Mouse (Mus musculus) G1E (cell line): ENCODE results near the gene Uox. TPM values are rescaled to one million over a fixed set of nuclear protein-coding genes. Genes with fewer than 3 reads are reported as not detected.

Experiments used
- ATAC-seq: 2 replicates; pipeline ENCODE4 v1.8.0; 2016; ENCODE audit warnings: mild to moderate bottlenecking; ENCODE audit not compliant: insufficient number of reproducible peaks, poor library complexity, low FRiP score, severe bottlenecking; ENCODE audit errors: extremely low read depth
- DNase-seq: peaks from one replicate; pipeline ENCODE4 v3.0.0; 2012; ENCODE audit warnings: low spot score
- H3K27me3 ChIP-seq: 2 replicates; pipeline ENCODE4 v1.6.1; 2012; ENCODE audit warnings: mild to moderate bottlenecking, low read length, inconsistent platforms; ENCODE audit not compliant: insufficient read depth
- H3K36me3 ChIP-seq: replicated peaks from 2 replicates; pipeline ENCODE3; 2012; ENCODE audit warnings: mild to moderate bottlenecking, inconsistent platforms
- H3K4me1 ChIP-seq: 2 replicates; pipeline ENCODE4 v1.6.1; 2012; ENCODE audit warnings: low read depth, low read length, inconsistent platforms, mixed read lengths; ENCODE audit not compliant: insufficient read depth
- H3K4me3 ChIP-seq: 2 replicates; pipeline ENCODE4 v1.5.1; 2012; ENCODE audit warnings: low read depth, mild to moderate bottlenecking, inconsistent platforms, low read length, moderate library complexity, mixed read lengths
- H3K9me3 ChIP-seq: replicated peaks from 2 replicates; pipeline ENCODE4 v1.6.1; 2012; ENCODE audit warnings: inconsistent platforms
- CTCF ChIP-seq: IDR thresholded peaks from 2 replicates; pipeline ENCODE4 v1.5.1; 2012; ENCODE audit warnings: low read depth, low read length, inconsistent platforms, mixed read lengths
- GATA1 ChIP-seq: IDR thresholded peaks from 2 replicates; pipeline ENCODE4 v1.6.1; 2012; ENCODE audit warnings: borderline replicate concordance, low read length, inconsistent platforms, mixed read lengths
- GATA2 ChIP-seq: IDR thresholded peaks from 2 replicates; pipeline ENCODE4 v1.6.1; 2012; ENCODE audit warnings: low read depth, low read length, inconsistent platforms, borderline replicate concordance
- POLR2AphosphoS5 ChIP-seq: IDR thresholded peaks from 2 replicates; pipeline ENCODE4 v1.6.1; 2012; ENCODE audit warnings: low read depth, low read length, inconsistent platforms; ENCODE audit not compliant: insufficient replicate concordance
- TAL1 ChIP-seq: conservative IDR thresholded peaks from 2 replicates; pipeline ENCODE4 v1.6.1; 2012; ENCODE audit warnings: low read depth, low read length, inconsistent platforms, mixed read lengths
- polyA plus RNA-seq: library from polyadenylated mRNA; stranded (reverse); fragments of >175 nt; gene quantifications from 2 replicates; pipeline ENCODE4 v1.2.3, GENCODE M21; 2012
- total RNA-seq, 2 experiments: library from RNA; stranded (forward) in 1 of 2; stranded (reverse) in 1 of 2; fragments of 200-1000 nt in 1 of 2; fragments of >200 nt in 1 of 2; fragmentation: Nextera tagmentation in 1 of 2; gene quantifications; 2 replicates each; pipeline ENCODE4 v1.2.3; 2014 to 2017

Uox gene
- total and polyA plus RNA-seq, 3 experiments: 0.22 TPM; not detected in 2

DNA sequence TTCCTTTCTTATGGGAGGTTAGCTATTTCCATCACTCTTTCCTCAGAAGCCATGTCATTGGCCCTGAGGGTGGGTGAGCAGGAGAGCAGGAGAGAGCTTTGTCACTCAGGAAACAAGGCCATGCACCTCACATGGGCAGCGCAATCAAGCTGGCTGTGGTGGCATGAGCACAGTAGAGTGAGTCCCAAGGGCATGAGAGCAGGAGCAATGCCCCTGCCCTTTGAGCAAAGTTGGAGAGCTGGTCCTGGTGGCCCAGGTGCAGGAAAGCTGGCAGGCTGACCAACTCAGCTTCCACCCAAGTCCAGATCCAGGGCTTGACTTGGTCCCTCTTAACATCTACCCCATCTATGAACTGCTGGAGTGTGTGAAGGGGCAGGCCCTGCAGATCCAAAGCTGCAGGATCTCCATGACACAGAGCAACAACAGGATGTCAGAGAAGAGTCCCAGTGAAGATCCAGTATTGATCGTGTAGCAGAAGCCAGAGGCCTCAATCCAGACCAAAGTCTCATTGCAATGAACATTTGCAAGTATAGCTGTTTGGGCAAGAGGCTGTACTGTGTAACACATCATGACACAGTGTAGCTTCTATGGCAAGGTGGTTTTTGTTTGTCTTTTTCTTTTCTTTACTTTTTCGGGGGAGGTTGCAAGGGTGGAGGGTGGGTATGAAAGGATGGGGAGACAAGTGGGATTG lies 10.0 kb downstream of the Uox start:
- Histone ChIP-seq H3K4me3 (no peak overlapping the region), H3K27me3 (peaks cover 26% of the 10 kb centered on the region), H3K9me3 (no peaks in the 10 kb centered on the region), H3K36me3 (no peaks in the 10 kb centered on the region), H3K4me1 (peaks cover 5% of the 10 kb centered on the region; the same call in 1 of the 2 replicates)
- ATAC-seq: no peak
- no peak for DNase-seq
- TF ChIP-seq CTCF (no peak), GATA1 (no peak), TAL1 (no peak), GATA2 (no peak), POLR2AphosphoS5 (no peak)

DNA sequence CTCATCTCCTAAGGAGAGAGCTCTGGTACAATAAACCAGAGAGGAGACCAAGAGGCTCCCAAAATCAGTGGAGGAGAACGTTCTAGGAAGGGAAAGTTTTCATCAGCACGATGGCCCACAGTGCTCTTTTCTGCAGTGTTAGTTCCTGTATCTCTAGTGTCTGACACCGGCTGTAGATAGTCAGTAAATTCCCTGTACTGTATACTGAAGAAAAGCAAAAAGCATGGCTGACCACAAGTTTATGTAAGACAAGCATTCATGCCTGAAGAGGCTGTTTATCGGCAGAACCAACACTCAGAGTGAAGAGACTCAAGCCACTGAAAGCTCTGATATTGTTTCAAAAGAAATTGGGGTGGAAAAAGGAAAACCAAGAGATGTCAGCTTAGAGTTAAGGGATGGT lies 13.3 kb downstream of the Uox start:
- H3K4me1 ChIP-seq: peaks cover 5% of the 10 kb centered on the region; the same call in 1 of the 2 replicates
- TF ChIP-seq CTCF (no peak), GATA1 (no peak), TAL1 (no peak), POLR2AphosphoS5 (no peak), GATA2 (no peak)
- ATAC-seq (no peak), DNase-seq (no peak)
- no peaks in the 10 kb centered on the region for H3K9me3 ChIP-seq
- peaks cover 27% of the 10 kb centered on the region for H3K27me3 ChIP-seq
- no peaks in the 10 kb centered on the region for H3K36me3 ChIP-seq
- H3K4me3 ChIP-seq: no peak overlapping the region

DNA sequence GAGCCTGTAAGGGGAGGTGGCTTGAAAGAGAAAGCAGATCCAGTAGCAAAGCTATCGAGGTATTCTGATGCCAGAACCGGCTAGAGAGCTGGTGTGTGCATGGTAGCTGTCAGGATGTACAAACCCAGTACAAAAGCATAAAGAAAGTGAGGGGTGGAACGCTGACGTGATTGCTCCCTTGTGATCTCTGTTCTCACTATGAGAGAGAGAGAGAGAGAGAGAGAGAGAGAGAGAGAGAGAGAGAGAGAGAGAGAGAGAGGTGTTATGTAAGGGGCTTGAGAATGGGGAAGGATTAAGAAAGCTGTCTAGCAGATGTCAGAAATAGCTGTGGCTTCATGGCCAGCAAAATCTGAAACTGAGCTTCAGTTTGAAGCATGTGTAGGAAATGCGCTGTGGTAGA lies 13.7 kb downstream of the Uox start:
- ATAC-seq: no peak
- no peaks in the 10 kb centered on the region for H3K9me3 ChIP-seq
- DNase-seq: no peak
- peaks cover 5% of the 10 kb centered on the region; the same call in 1 of the 2 replicates for H3K4me1 ChIP-seq
- H3K36me3 ChIP-seq: no peaks in the 10 kb centered on the region
- H3K4me3 ChIP-seq: no peak overlapping the region
- peaks cover 26% of the 10 kb centered on the region for H3K27me3 ChIP-seq
- TF ChIP-seq GATA2: no peak
- no peak for TF ChIP-seq TAL1
- no peak for TF ChIP-seq GATA1
- no peak for TF ChIP-seq CTCF
- TF ChIP-seq POLR2AphosphoS5: no peak

DNA sequence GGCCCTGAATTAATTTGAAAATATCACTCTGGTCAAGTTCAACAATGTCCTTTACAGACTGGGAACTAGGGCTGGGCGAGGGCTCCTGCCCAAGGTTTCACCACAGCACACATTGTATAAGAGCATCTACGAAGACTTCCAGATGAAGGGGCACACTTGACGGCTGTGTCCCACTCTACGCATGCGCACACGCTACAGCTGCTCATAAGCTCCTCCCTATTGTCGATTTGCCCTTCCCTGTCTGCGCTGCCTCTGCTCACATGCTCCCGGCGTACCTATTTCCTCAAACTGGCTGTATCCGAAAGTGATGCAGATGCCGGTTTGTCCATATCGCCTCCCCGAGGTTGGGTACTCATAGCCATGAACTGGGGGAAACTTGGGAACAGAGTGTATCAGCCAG lies 16.4 kb downstream of the Uox start:
- Histone ChIP-seq H3K9me3 (no peaks in the 10 kb centered on the region), H3K4me3 (no peak overlapping the region), H3K27me3 (peaks cover 20% of the 10 kb centered on the region), H3K4me1 (peaks cover 5% of the 10 kb centered on the region; the same call in 1 of the 2 replicates), H3K36me3 (no peaks in the 10 kb centered on the region)
- no peak for ATAC-seq
- no peak for DNase-seq
- TF ChIP-seq GATA1: no peak
- no peak for TF ChIP-seq GATA2
- TF ChIP-seq CTCF: no peak
- no peak for TF ChIP-seq POLR2AphosphoS5
- TF ChIP-seq TAL1: no peak

GRCm38 (mm10) chr3:146589523-146589922 lies 19.3 kb downstream of the Uox start:
- no peak for DNase-seq
- Histone ChIP-seq H3K4me1 (no peaks in the 10 kb centered on the region), H3K9me3 (no peaks in the 10 kb centered on the region), H3K4me3 (no peak overlapping the region), H3K27me3 (peaks cover 12% of the 10 kb centered on the region), H3K36me3 (no peaks in the 10 kb centered on the region)
- ATAC-seq: no peak
- TF ChIP-seq CTCF: no peak
- no peak for TF ChIP-seq POLR2AphosphoS5
- no peak for TF ChIP-seq GATA2
- no peak for TF ChIP-seq TAL1
- no peak for TF ChIP-seq GATA1

- no peak for TF ChIP-seq TAL1
- Histone ChIP-seq H3K4me3 (no peak overlapping the region), H3K4me1 (no peaks in the 10 kb centered on the region), H3K9me3 (no peaks in the 10 kb centered on the region), H3K36me3 (no peaks in the 10 kb centered on the region), H3K27me3 (peaks cover 14% of the 10 kb centered on the region)
- ATAC-seq (no peak), DNase-seq (no peak)
These were observed 20.9 kb downstream of the Uox start for GRCm38 (mm10) chr3:146591159-146591558.
